Mouse (Mus musculus) neural tube, embryonic 15.5 days (tissue): Measurements from ENCODE around the gene Nf1. TPM values are rescaled to one million over a fixed set of nuclear protein-coding genes. Genes with fewer than 3 reads are reported as not detected.

Source experiments
- ATAC-seq: fragments of 200-750 bp; cut with Nextera tagmentation; 2 replicates; pipeline ENCODE4 v1.8.0; 2017; ENCODE audit warnings: mild to moderate bottlenecking, moderate TSS enrichment, moderate library complexity; ENCODE audit not compliant: low FRiP score
- H3K27ac ChIP-seq: fragments of 300-500 bp; sonication (generic); replicated peaks from 2 replicates; pipeline ENCODE4 v1.5.1; 2015; ENCODE audit warnings: mild to moderate bottlenecking, inconsistent platforms
- H3K27me3 ChIP-seq: fragments of 300-500 bp; sonication (generic); replicated peaks from 2 replicates; pipeline ENCODE4 v1.6.1; 2015; ENCODE audit warnings: inconsistent platforms
- H3K36me3 ChIP-seq: fragments of 300-500 bp; sonication (generic); 2 replicates; pipeline ENCODE4 v1.6.1; 2015; ENCODE audit warnings: inconsistent platforms
- H3K4me1 ChIP-seq: fragments of 300-500 bp; sonication (generic); 2 replicates; pipeline ENCODE4 v1.6.1; 2015; ENCODE audit warnings: inconsistent platforms
- H3K4me2 ChIP-seq: fragments of 300-500 bp; sonication (generic); 2 replicates; pipeline ENCODE4 v1.6.1; 2015; ENCODE audit warnings: inconsistent platforms, mild to moderate bottlenecking, moderate library complexity
- H3K4me3 ChIP-seq: fragments of 300-500 bp; sonication (generic); replicated peaks from 2 replicates; pipeline ENCODE4 v1.5.1; 2015; ENCODE audit warnings: mild to moderate bottlenecking, inconsistent platforms
- H3K9ac ChIP-seq: fragments of 300-500 bp; sonication (generic); replicated peaks from 2 replicates; pipeline ENCODE4 v1.6.1; 2015; ENCODE audit warnings: mild to moderate bottlenecking, inconsistent platforms
- H3K9me3 ChIP-seq: fragments of 300-500 bp; sonication (generic); replicated peaks from 2 replicates; pipeline ENCODE4 v1.6.1; 2016; ENCODE audit warnings: inconsistent platforms
- WGBS: fragments of 180-500 bp; shearing (Covaris S2); methylation state at CpG from one replicate; pipeline ENCODE4 v1.1.7; 2015; ENCODE audit warnings: mixed read lengths; 5-methylcytosine and 5-hydroxymethylcytosine counted together
- polyA plus RNA-seq: library from polyadenylated mRNA; unstranded; fragments of >200 nt; fragmentation: Nextera tagmentation; extraction: Ambion mirVana; gene quantifications from 2 replicates; pipeline ENCODE4 v1.2.1, GENCODE M21; 2015

Nf1 gene
- polyA plus RNA-seq, 1 experiment from 2014 or later: 5.4 TPM

DNA sequence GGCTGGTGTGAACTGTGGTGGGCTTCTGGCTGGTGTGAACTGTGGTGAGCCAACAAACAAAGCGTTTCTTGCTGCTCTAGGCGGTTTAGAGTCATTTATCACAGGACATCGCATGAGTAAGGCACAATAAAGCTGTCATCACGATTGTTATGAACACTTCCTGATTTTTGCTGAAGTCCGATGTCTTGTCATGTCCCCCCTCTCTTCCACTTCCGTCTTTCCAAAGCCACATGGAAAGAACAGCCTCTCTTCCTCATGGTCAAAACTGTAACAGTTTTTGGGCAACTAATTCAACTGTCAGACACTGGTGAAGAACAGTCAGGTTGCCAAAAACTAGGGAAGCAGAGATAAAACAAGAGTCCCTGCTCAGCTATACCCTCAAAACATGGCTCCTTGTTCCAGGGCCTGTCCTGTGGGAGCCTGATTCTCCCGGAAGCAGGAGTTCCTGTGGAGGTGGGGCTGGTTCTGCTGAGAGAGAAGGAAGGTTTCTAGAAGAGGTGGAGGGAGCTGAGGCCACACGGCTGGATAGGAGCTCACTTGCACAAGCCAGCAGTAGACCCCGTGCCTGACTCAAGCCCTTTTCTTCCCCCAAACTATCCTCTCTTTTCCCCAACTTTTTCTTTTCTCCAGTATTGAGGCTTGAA, 33.7 kb upstream of the Nf1 start:
- Histone ChIP-seq H3K4me3 (no peak overlapping the region), H3K27ac (peak overlapping the region; percentile 3; the same call in 1 of the 2 replicates), H3K4me1 (peaks cover 26% of the 10 kb centered on the region), H3K4me2 (no peak overlapping the region), H3K9me3 (no peaks in the 10 kb centered on the region), H3K36me3 (no peaks in the 10 kb centered on the region), H3K9ac (no peak overlapping the region), H3K27me3 (no peaks in the 10 kb centered on the region)
- no peak for ATAC-seq
- 78% methylated on average over 9 of the region's 9 CpGs for WGBS

DNA sequence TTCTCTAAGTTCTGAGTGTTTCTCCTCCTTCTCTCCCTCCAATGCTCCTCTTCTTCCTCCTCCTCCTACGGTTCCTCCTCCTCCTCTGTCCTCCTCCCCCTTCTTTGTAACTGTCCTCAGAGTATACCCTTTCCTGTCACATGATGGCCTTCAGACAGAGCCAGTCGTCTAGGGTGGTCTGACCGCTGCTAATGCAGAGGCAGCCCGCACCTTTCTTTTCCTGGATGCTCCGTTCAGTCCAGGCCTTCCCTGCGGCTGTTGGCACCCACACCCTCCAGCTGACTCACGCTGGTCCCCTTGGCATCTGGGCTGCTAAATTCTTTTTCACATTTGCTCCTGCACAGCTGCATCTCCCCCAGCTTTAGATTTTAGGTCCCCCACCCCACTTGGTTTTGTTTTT, 33.0 kb upstream of the Nf1 start:
- H3K4me3 ChIP-seq: no peak overlapping the region
- H3K9me3 ChIP-seq: no peaks in the 10 kb centered on the region
- no peak for ATAC-seq
- 10% methylated on average over 7 of the region's 7 CpGs for WGBS
- no peak overlapping the region; the same call in 1 of the 2 replicates for H3K4me2 ChIP-seq
- peak overlapping the region; percentile 3 for H3K27ac ChIP-seq
- no peaks in the 10 kb centered on the region for H3K36me3 ChIP-seq
- H3K27me3 ChIP-seq: no peaks in the 10 kb centered on the region
- H3K9ac ChIP-seq: no peak overlapping the region
- H3K4me1 ChIP-seq: peaks cover 26% of the 10 kb centered on the region

GRCm38 (mm10) chr11:79306996-79307395, 32.5 kb upstream of the Nf1 start:
- H3K27ac ChIP-seq: peak overlapping the region; percentile 3
- H3K4me2 ChIP-seq: no peak overlapping the region; the same call in 1 of the 2 replicates
- peaks cover 26% of the 10 kb centered on the region for H3K4me1 ChIP-seq
- WGBS: 12% methylated on average over 10 of the region's 10 CpGs
- H3K4me3 ChIP-seq: no peak overlapping the region
- H3K27me3 ChIP-seq: no peaks in the 10 kb centered on the region
- no peak for ATAC-seq
- H3K36me3 ChIP-seq: no peaks in the 10 kb centered on the region
- H3K9ac ChIP-seq: no peak overlapping the region
- H3K9me3 ChIP-seq: no peaks in the 10 kb centered on the region

GRCm38 (mm10) chr11:79307560-79308200, 31.8 kb upstream of the Nf1 start:
- H3K36me3 ChIP-seq: no peaks in the 10 kb centered on the region
- WGBS: 34% methylated on average over 9 of the region's 9 CpGs
- H3K27ac ChIP-seq: peak overlapping the region; percentile 23
- H3K4me2 ChIP-seq: no peak overlapping the region
- peaks cover 26% of the 10 kb centered on the region for H3K4me1 ChIP-seq
- no peak overlapping the region for H3K9ac ChIP-seq
- H3K9me3 ChIP-seq: no peaks in the 10 kb centered on the region
- no peaks in the 10 kb centered on the region for H3K27me3 ChIP-seq
- no peak overlapping the region for H3K4me3 ChIP-seq
- no peak for ATAC-seq

- H3K4me3 ChIP-seq: no peak overlapping the region
- peaks cover 26% of the 10 kb centered on the region for H3K4me1 ChIP-seq
- no peak for ATAC-seq
- H3K9me3 ChIP-seq: no peaks in the 10 kb centered on the region
- no peak overlapping the region for H3K4me2 ChIP-seq
- H3K36me3 ChIP-seq: no peaks in the 10 kb centered on the region
- H3K27ac ChIP-seq: no peak overlapping the region
- 89% methylated on average over 5 of the region's 5 CpGs for WGBS
- H3K9ac ChIP-seq: no peak overlapping the region
- no peaks in the 10 kb centered on the region for H3K27me3 ChIP-seq
Measured at GRCm38 (mm10) chr11:79310467-79310866, 29.0 kb upstream of the Nf1 start.

GRCm38 (mm10) chr11:79316807-79317345, 22.6 kb upstream of the Nf1 start:
- Histone ChIP-seq H3K9ac (no peak overlapping the region), H3K4me1 (peaks cover 5% of the 10 kb centered on the region; the same call in 1 of the 2 replicates), H3K36me3 (no peaks in the 10 kb centered on the region), H3K27me3 (no peaks in the 10 kb centered on the region), H3K4me2 (no peak overlapping the region), H3K9me3 (no peaks in the 10 kb centered on the region), H3K27ac (no peak overlapping the region), H3K4me3 (no peak overlapping the region)
- WGBS: 62% methylated on average over 8 of the region's 8 CpGs
- no peak for ATAC-seq

DNA sequence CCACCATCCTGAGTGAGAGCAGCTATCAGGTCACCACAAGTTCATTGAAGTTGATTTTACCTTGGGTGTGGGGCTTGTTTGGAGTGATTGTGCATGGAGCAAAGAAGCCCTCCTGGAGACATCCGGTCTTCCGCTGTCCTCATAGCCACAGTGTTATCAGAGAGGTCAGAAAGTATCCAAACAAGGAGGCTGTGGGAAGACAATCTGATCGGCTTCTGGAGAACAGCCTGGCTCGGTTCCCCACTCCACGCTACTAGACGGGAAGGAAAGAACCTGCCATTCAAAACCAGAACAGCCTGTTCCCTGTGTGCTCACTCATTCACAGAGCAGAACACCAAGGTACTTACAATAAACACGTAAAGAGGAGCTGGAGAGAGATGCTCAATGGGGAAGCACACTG, 19.7 kb upstream of the Nf1 start:
- WGBS: 87% methylated on average over 7 of the region's 7 CpGs
- Histone ChIP-seq H3K4me3 (no peak overlapping the region), H3K4me2 (no peak overlapping the region), H3K27ac (no peak overlapping the region), H3K36me3 (no peaks in the 10 kb centered on the region), H3K4me1 (peaks cover 5% of the 10 kb centered on the region; the same call in 1 of the 2 replicates), H3K9me3 (no peaks in the 10 kb centered on the region), H3K27me3 (no peaks in the 10 kb centered on the region), H3K9ac (no peak overlapping the region)
- ATAC-seq: no peak

GRCm38 (mm10) chr11:79323985-79324685, 15.4 kb upstream of the Nf1 start:
- WGBS: 74% methylated on average over 12 of the region's 12 CpGs
- H3K27ac ChIP-seq: no peak overlapping the region
- H3K4me2 ChIP-seq: no peak overlapping the region
- no peak overlapping the region for H3K9ac ChIP-seq
- H3K4me3 ChIP-seq: no peak overlapping the region
- no peaks in the 10 kb centered on the region for H3K9me3 ChIP-seq
- H3K27me3 ChIP-seq: no peaks in the 10 kb centered on the region
- no peaks in the 10 kb centered on the region for H3K36me3 ChIP-seq
- ATAC-seq: no peak
- no peaks in the 10 kb centered on the region for H3K4me1 ChIP-seq

GRCm38 (mm10) chr11:79325663-79326062, 13.8 kb upstream of the Nf1 start:
- WGBS: 87% methylated on average over 8 of the region's 8 CpGs
- H3K27ac ChIP-seq: no peak overlapping the region
- no peak overlapping the region for H3K9ac ChIP-seq
- H3K36me3 ChIP-seq: no peaks in the 10 kb centered on the region
- no peak for ATAC-seq
- no peaks in the 10 kb centered on the region for H3K27me3 ChIP-seq
- no peak overlapping the region for H3K4me3 ChIP-seq
- H3K4me1 ChIP-seq: no peaks in the 10 kb centered on the region
- H3K4me2 ChIP-seq: no peak overlapping the region
- H3K9me3 ChIP-seq: no peaks in the 10 kb centered on the region

- WGBS: 46% methylated on average over 4 of the region's 4 CpGs
- H3K36me3 ChIP-seq: no peaks in the 10 kb centered on the region
- H3K27me3 ChIP-seq: no peaks in the 10 kb centered on the region
- ATAC-seq: no peak
- H3K4me3 ChIP-seq: no peak overlapping the region
- no peak overlapping the region for H3K27ac ChIP-seq
- H3K9me3 ChIP-seq: no peaks in the 10 kb centered on the region
- H3K4me2 ChIP-seq: no peak overlapping the region
- H3K9ac ChIP-seq: no peak overlapping the region
- H3K4me1 ChIP-seq: no peaks in the 10 kb centered on the region
Measured at GRCm38 (mm10) chr11:79327106-79327505, 12.4 kb upstream of the Nf1 start.

DNA sequence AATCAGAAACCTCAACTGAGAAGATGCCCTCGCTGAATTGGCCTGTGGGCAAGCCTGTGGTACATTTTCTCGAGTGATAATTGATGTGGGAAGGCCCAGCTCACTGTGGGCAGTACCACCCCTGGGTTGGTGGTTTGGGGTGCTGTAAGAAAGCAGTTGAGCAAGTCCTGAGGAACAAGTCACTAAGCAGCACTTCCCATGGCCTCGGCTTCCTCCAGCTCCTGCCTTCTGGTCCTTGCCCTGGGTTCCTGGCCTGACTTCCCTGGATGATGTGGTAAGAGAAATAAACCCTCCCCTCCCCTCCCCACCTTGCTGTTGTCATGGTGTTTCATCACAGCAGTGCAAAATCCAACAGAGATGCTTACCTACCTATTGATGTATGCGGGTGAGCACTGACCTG, 11.4 kb upstream of the Nf1 start:
- 95% methylated on average over 4 of the region's 4 CpGs for WGBS
- Histone ChIP-seq H3K36me3 (no peaks in the 10 kb centered on the region), H3K9me3 (no peaks in the 10 kb centered on the region), H3K9ac (no peak overlapping the region), H3K4me2 (no peak overlapping the region), H3K27me3 (no peaks in the 10 kb centered on the region), H3K4me1 (no peaks in the 10 kb centered on the region), H3K4me3 (no peak overlapping the region), H3K27ac (no peak overlapping the region)
- no peak for ATAC-seq

- no peaks in the 10 kb centered on the region for H3K36me3 ChIP-seq
- no peak for ATAC-seq
- H3K4me3 ChIP-seq: no peak overlapping the region
- H3K9me3 ChIP-seq: no peaks in the 10 kb centered on the region
- WGBS: 98% methylated on average over 1 of the region's 1 CpGs
- H3K4me2 ChIP-seq: no peak overlapping the region
- no peaks in the 10 kb centered on the region for H3K27me3 ChIP-seq
- no peak overlapping the region for H3K27ac ChIP-seq
- H3K4me1 ChIP-seq: no peaks in the 10 kb centered on the region
- no peak overlapping the region for H3K9ac ChIP-seq
Measured at GRCm38 (mm10) chr11:79329585-79329984, 9.9 kb upstream of the Nf1 start.
